Mouse (Mus musculus) CH12.LX (cell line): ENCODE results near the gene Olfr746.

Experiments used
- CHD1 ChIP-seq: IDR thresholded peaks from 2 replicates; pipeline ENCODE4 v1.6.1; 2012; ENCODE audit warnings: low read depth, low read length, improper control_type of control experiment, inconsistent platforms
- CTCF ChIP-seq, 2 experiments: IDR thresholded peaks in 1 of 2; conservative IDR thresholded peaks in 1 of 2; 2 replicates each; pipeline ENCODE4 v1.5.1; 2011 to 2012; ENCODE audit warnings: low read depth in 2 of 2, low read length in 2 of 2, improper control_type of control experiment in 1 of 2, inconsistent platforms in 1 of 2, mild to moderate bottlenecking in 1 of 2, moderate library complexity in 1 of 2
- POLR2A ChIP-seq: IDR thresholded peaks from 2 replicates; pipeline ENCODE4 v1.6.1; 2011; ENCODE audit warnings: low read depth, mild to moderate bottlenecking, improper control_type of control experiment, low read length
- SMC3 ChIP-seq: IDR thresholded peaks from 2 replicates; pipeline ENCODE4 v1.6.1; 2011; ENCODE audit warnings: low read depth, low read length, improper control_type of control experiment
- ZKSCAN1 ChIP-seq: IDR thresholded peaks from 2 replicates; pipeline ENCODE4 v1.6.1; 2012; ENCODE audit warnings: low read depth, inconsistent platforms, low read length, improper control_type of control experiment, borderline replicate concordance

DNA sequence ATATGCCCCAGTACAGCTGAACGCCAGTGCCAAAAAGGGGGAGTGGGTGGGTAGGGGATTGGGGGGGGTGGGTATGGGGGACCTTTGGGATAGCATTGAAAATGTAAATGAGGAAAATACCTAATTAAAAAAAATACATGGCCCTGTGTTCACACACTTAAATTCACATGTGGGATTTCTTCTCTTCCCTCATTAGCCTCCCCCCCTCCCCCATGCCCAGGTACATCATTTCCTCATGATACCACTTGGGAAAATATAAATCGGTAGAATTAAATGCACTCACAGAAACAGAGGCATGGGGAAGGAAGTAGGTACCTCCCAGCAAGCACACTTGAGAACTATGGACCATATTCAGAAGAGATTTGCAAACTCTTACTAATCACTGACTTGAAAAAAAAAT, 7.8 kb upstream of the Olfr746 start, which contains the start of gene Olfr745:
- TF ChIP-seq ZKSCAN1 (no peak), POLR2A (no peak), CTCF (conservative IDR thresholded peaks at IDR 0.05 in 1 of 2, IDR thresholded peaks at IDR 0.05 in 1 of 2; ENCODE audit: low read depth in 2 of 2, low read length in 2 of 2) (no peak), SMC3 (no peak), CHD1 (no peak)
